Comparison of ENCODE assay signal across 11 mouse cellular contexts in genomic region chr10:23015935-23016694, GRCm38 (mm10).
DNase-seq lines count a peak whose midpoint lies in the region; ATAC-seq and TF ChIP-seq lines count a peak whose summit lies in the region.
"Had no signal": no experiment of that assay in that cellular context is flagged by ENCODE, and none has a peak within 500 bp of the region (broad histone marks: within the 10 kb centered on the region; RNA-seq: fewer than 3 reads in every experiment).

No protein-coding gene starts in this region.

- no peaks in the 10 kb centered on the region for H3K4me1 ChIP-seq in kidney, adult 2 months (ENCODE audit: control insufficient read depth, insufficient read depth, low read length)
- no peaks in the 10 kb centered on the region for H3K4me1 ChIP-seq in hindbrain, embryonic 11.5 days (replicated peaks; ENCODE audit: control insufficient read depth, insufficient read depth, low read length)
- H3K4me1 ChIP-seq in lung, postnatal 0 days (ENCODE audit: insufficient read depth, low read depth, low read length), result no peaks in the 10 kb centered on the region
- H3K4me1 ChIP-seq: embryonic facial prominence, embryonic 15.5 days; limb, embryonic 13.5 days had no signal

- TF ChIP-seq CTCF in kidney, adult 2 months (conservative IDR thresholded peaks at IDR 0.05; ENCODE audit: insufficient read depth, insufficient read length, low read depth, low read length), result no peak
- no peak for TF ChIP-seq CTCF in lung, postnatal 0 days (IDR thresholded peaks at IDR 0.05)

- no peak overlapping the region for H3K9ac ChIP-seq in hindbrain, embryonic 11.5 days (ENCODE audit: low read depth, low read length)
- H3K9ac ChIP-seq in lung, postnatal 0 days (replicated peaks; ENCODE audit: low read depth), result no peak overlapping the region
- H3K9ac ChIP-seq: embryonic facial prominence, embryonic 15.5 days; limb, embryonic 13.5 days had no signal

- H3K4me3 ChIP-seq in kidney, adult 2 months (ENCODE audit: insufficient read depth, low read depth, low read length), result no peak overlapping the region
- no peak overlapping the region for H3K4me3 ChIP-seq in hindbrain, embryonic 11.5 days (ENCODE audit: low read depth, low read length)
- H3K4me3 ChIP-seq in lung, postnatal 0 days (ENCODE audit: low read depth, low read length), result no peak overlapping the region
- H3K4me3 ChIP-seq: embryonic facial prominence, embryonic 15.5 days; limb, embryonic 13.5 days had no signal

- no peak overlapping the region for H3K27ac ChIP-seq in kidney, adult 2 months (ENCODE audit: insufficient read depth, low read depth, low read length)
- no peak overlapping the region for H3K27ac ChIP-seq in hindbrain, embryonic 11.5 days (ENCODE audit: low read depth, low read length)
- H3K27ac ChIP-seq in lung, postnatal 0 days (ENCODE audit: low read length), result peak overlapping the region; percentile 3; the same call in 1 of the 2 replicates
- H3K27ac ChIP-seq: embryonic facial prominence, embryonic 15.5 days; limb, embryonic 13.5 days had no signal

- no peak for TF ChIP-seq EP300 in lung, postnatal 0 days (IDR thresholded peaks at IDR 0.05)

- 42% methylated on average over 3 of the region's 3 CpGs for WGBS in kidney, adult 2 months
- WGBS in hindbrain, embryonic 11.5 days, result 51% methylated on average over 3 of the region's 3 CpGs
- 46% methylated on average over 3 of the region's 3 CpGs for WGBS in lung, postnatal 0 days

- peak; percentile 69 for ATAC-seq in hindbrain, embryonic 11.5 days (ENCODE audit: low FRiP score)
- peak; percentile 48; the same call in 1 of the 2 replicates for ATAC-seq in lung, postnatal 0 days

- DNase-seq in kidney, adult 2 months, result peak; percentile 15
- DNase-seq in kidney, postnatal 4 days, result no peak
- DNase-seq in hindbrain, embryonic 11.5 days (ENCODE audit: low spot score), result peak; percentile 27
- DNase-seq in lung, postnatal 0 days (ENCODE audit: low spot score), result peak; percentile 44
- DNase-seq in retina, embryonic 14.5 days (ENCODE audit: low spot score), result peak; percentile 64
- DNase-seq in left cerebral cortex, adult 18-20 months (ENCODE audit: low spot score in 2 of 2), result no peak
- no peak for DNase-seq in ovary, postnatal 36 days (ENCODE audit: low spot score)
- no peak for DNase-seq in liver
- DNase-seq: thymus, postnatal 25 days had no signal

- no peaks in the 10 kb centered on the region for H3K27me3 ChIP-seq in kidney, adult 2 months (replicated peaks; ENCODE audit: control insufficient read depth, insufficient read depth, low read length)
- no peaks in the 10 kb centered on the region for H3K27me3 ChIP-seq in hindbrain, embryonic 11.5 days (ENCODE audit: control insufficient read depth, insufficient read depth, low read length)
- H3K27me3 ChIP-seq in lung, postnatal 0 days (replicated peaks; ENCODE audit: insufficient read depth, low read length), result no peaks in the 10 kb centered on the region
- H3K27me3 ChIP-seq: embryonic facial prominence, embryonic 15.5 days; limb, embryonic 13.5 days had no signal

- H3K9me3 ChIP-seq in hindbrain, embryonic 11.5 days (ENCODE audit: control insufficient read depth, low read length), result no peaks in the 10 kb centered on the region
- no peaks in the 10 kb centered on the region for H3K9me3 ChIP-seq in lung, postnatal 0 days (ENCODE audit: low read length)
- H3K9me3 ChIP-seq: embryonic facial prominence, embryonic 15.5 days; limb, embryonic 13.5 days had no signal

- no peaks in the 10 kb centered on the region for H3K36me3 ChIP-seq in kidney, adult 2 months (ENCODE audit: control insufficient read depth, insufficient read depth, low read length)
- H3K36me3 ChIP-seq in hindbrain, embryonic 11.5 days (ENCODE audit: control insufficient read depth, insufficient read depth, low read length), result no peaks in the 10 kb centered on the region
- H3K36me3 ChIP-seq in lung, postnatal 0 days (ENCODE audit: insufficient read depth, low read length), result no peaks in the 10 kb centered on the region
- H3K36me3 ChIP-seq: embryonic facial prominence, embryonic 15.5 days; limb, embryonic 13.5 days had no signal

- TF ChIP-seq POLR2A in kidney, adult 2 months (IDR thresholded peaks at IDR 0.05; ENCODE audit: low read depth, low read length), result no peak

- H3K4me2 ChIP-seq in hindbrain, embryonic 11.5 days (replicated peaks; ENCODE audit: low read depth, low read length), result no peak overlapping the region
- no peak overlapping the region for H3K4me2 ChIP-seq in lung, postnatal 0 days (replicated peaks; ENCODE audit: low read depth, low read length)
- H3K4me2 ChIP-seq: embryonic facial prominence, embryonic 15.5 days; limb, embryonic 13.5 days had no signal

Comparison
In these comparisons a context has a peak if more than half of its experiments do, and no peak if none do; other contexts are left out.
1. DNase-seq: peak in kidney, adult 2 months (single experiment), hindbrain, embryonic 11.5 days (single experiment), lung, postnatal 0 days (single experiment) and retina, embryonic 14.5 days (single experiment); none in kidney, postnatal 4 days (0 of 2), left cerebral cortex, adult 18-20 months (0 of 2), ovary, postnatal 36 days (single experiment) and liver (single experiment).